Mouse (Mus musculus) liver, embryonic 14.5 days (tissue): ENCODE measurements at regions not wholly inside any gene's neighbourhood (a gene's known extent, or its start where the extent isn't known, plus 50 kb on each side); places are given as distances from the start of the nearest gene placed in this dataset.

Source experiments
- CTCF ChIP-seq: IDR thresholded peaks from 2 replicates; pipeline ENCODE4 v1.5.1; 2016; ENCODE audit warnings: antibody characterized with exemption, low read depth, control low read depth
- EP300 ChIP-seq: IDR thresholded peaks from 2 replicates; pipeline ENCODE4 v1.6.1; 2016; ENCODE audit warnings: antibody characterized with exemption, low read depth

DNA sequence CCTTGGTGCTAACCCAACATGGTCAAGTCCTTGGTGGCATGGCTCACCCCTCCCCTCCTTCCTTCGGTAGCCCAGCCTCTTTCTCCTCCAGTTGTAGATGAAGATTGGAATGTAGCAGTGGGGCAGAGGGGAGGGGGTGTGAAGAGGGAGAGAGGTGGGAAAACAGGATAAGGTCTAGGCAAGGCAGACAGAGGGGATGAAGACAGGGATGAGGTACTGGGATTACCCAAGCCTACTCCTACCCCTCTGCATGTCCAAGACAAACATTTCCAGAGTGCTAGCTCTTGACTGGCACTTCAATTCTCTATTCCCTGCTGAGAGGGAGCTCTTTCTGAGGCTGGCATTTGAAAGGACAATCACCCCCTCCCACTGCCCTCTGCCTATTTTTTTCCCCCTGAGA lies 81.5 kb upstream of the Olfm4 start:
- TF ChIP-seq CTCF (no peak), EP300 (no peak)
